Mouse (Mus musculus): ENCODE measurements around the gene Ppp1r12c. TPM values are rescaled to one million over a fixed set of nuclear protein-coding genes. Genes with fewer than 3 reads are reported as not detected.

Gene Ppp1r12c
- polyA plus RNA-seq, 1 experiment from 2014 or later = 33.6 TPM

GRCm38 (mm10) chr7:4482281-4482680, 19.2 kb downstream of the Ppp1r12c start:
- WGBS = 83% methylated on average over 12 of the region's 12 CpGs

GRCm38 (mm10) chr7:4479674-4480073, 21.8 kb downstream of the Ppp1r12c start:
- Histone ChIP-seq H3K9me3 (ENCODE audit: control insufficient read depth) (no peaks in the 10 kb centered on the region), H3K27ac (ENCODE audit: low read depth, low read length) (no peak overlapping the region), H3K27me3 (replicated peaks; ENCODE audit: control insufficient read depth, insufficient read depth, low read length) (no peaks in the 10 kb centered on the region), H3K9ac (ENCODE audit: low read depth, low read length) (no peak overlapping the region), H3K4me2 (replicated peaks; ENCODE audit: low read depth) (no peak overlapping the region), H3K36me3 (ENCODE audit: control insufficient read depth, insufficient read depth) (peaks cover 36% of the 10 kb centered on the region), H3K4me3 (ENCODE audit: low read depth, low read length) (no peak overlapping the region), H3K4me1 (replicated peaks; ENCODE audit: control insufficient read depth, insufficient read depth, low read length) (no peaks in the 10 kb centered on the region)
- 26% methylated on average over 6 of the region's 6 CpGs for WGBS
- no peak for ATAC-seq
- peak; percentile 81 for TF ChIP-seq CTCF (IDR thresholded peaks at IDR 0.05; ENCODE audit: low read depth)

More at GRCm38 (mm10) chr7:4482281-4482680, 19.2 kb downstream of the Ppp1r12c start:
- H3K9me3 ChIP-seq (ENCODE audit: control insufficient read depth) = no peaks in the 10 kb centered on the region
- no peak overlapping the region for H3K9ac ChIP-seq (ENCODE audit: low read depth, low read length)
- no peak overlapping the region for H3K4me2 ChIP-seq (replicated peaks; ENCODE audit: low read depth)
- H3K27ac ChIP-seq (ENCODE audit: low read depth, low read length) = no peak overlapping the region
- no peaks in the 10 kb centered on the region for H3K4me1 ChIP-seq (replicated peaks; ENCODE audit: control insufficient read depth, insufficient read depth, low read length)
- peaks cover 61% of the 10 kb centered on the region for H3K36me3 ChIP-seq (ENCODE audit: control insufficient read depth, insufficient read depth)
- ATAC-seq = no peak
- H3K27me3 ChIP-seq (replicated peaks; ENCODE audit: control insufficient read depth, insufficient read depth, low read length) = no peaks in the 10 kb centered on the region
- H3K4me3 ChIP-seq (ENCODE audit: low read depth, low read length) = no peak overlapping the region
- no peak for TF ChIP-seq CTCF (IDR thresholded peaks at IDR 0.05; ENCODE audit: low read depth)

GRCm38 (mm10) chr7:4478796-4479291, 22.6 kb downstream of the Ppp1r12c start:
- Histone ChIP-seq H3K27me3 (replicated peaks; ENCODE audit: control insufficient read depth, insufficient read depth, low read length) (no peaks in the 10 kb centered on the region), H3K4me2 (replicated peaks; ENCODE audit: low read depth) (peak overlapping the region; percentile 81), H3K4me1 (replicated peaks; ENCODE audit: control insufficient read depth, insufficient read depth, low read length) (no peaks in the 10 kb centered on the region), H3K36me3 (ENCODE audit: control insufficient read depth, insufficient read depth) (peaks cover 28% of the 10 kb centered on the region), H3K27ac (ENCODE audit: low read depth, low read length) (no peak overlapping the region), H3K4me3 (ENCODE audit: low read depth, low read length) (peak overlapping the region; percentile 46), H3K9ac (ENCODE audit: low read depth, low read length) (0 out of 2 replicates have a peak overlapping the region, but pooled peaks have one; percentile 31), H3K9me3 (ENCODE audit: control insufficient read depth) (no peaks in the 10 kb centered on the region)
- TF ChIP-seq CTCF (IDR thresholded peaks at IDR 0.05; ENCODE audit: low read depth) = no peak
- whole genome bisulfite sequencing = 5% methylated on average over 16 of the region's 16 CpGs
- ATAC-seq = no peak

- under 1% methylated on average over 39 of the region's 39 CpGs for WGBS
- H3K27ac ChIP-seq (ENCODE audit: low read depth, low read length) = peak overlapping the region; percentile 76
- H3K27me3 ChIP-seq (replicated peaks; ENCODE audit: control insufficient read depth, insufficient read depth, low read length) = no peaks in the 10 kb centered on the region
- no peaks in the 10 kb centered on the region for H3K9me3 ChIP-seq (ENCODE audit: control insufficient read depth)
- H3K4me2 ChIP-seq (replicated peaks; ENCODE audit: low read depth) = peak overlapping the region; percentile 81
- peak; percentile 85 for ATAC-seq
- H3K36me3 ChIP-seq (ENCODE audit: control insufficient read depth, insufficient read depth) = peaks cover 21% of the 10 kb centered on the region
- no peaks in the 10 kb centered on the region for H3K4me1 ChIP-seq (replicated peaks; ENCODE audit: control insufficient read depth, insufficient read depth, low read length)
- peak overlapping the region; percentile 46 for H3K4me3 ChIP-seq (ENCODE audit: low read depth, low read length)
- peak overlapping the region; percentile 48 for H3K9ac ChIP-seq (ENCODE audit: low read depth, low read length)
- TF ChIP-seq CTCF (IDR thresholded peaks at IDR 0.05; ENCODE audit: low read depth) = 0 out of 2 replicates have a peak, but pooled peaks have one; percentile 32
These were observed 23.3 kb downstream of the Ppp1r12c start for GRCm38 (mm10) chr7:4478021-4478795.

GRCm38 (mm10) chr7:4473940-4474339, 27.5 kb downstream of the Ppp1r12c start:
- no peak for TF ChIP-seq CTCF (IDR thresholded peaks at IDR 0.05; ENCODE audit: low read depth)
- no peak for ATAC-seq
- Histone ChIP-seq H3K27ac (ENCODE audit: low read depth, low read length) (no peak overlapping the region), H3K4me2 (replicated peaks; ENCODE audit: low read depth) (no peak overlapping the region), H3K9ac (ENCODE audit: low read depth, low read length) (no peak overlapping the region), H3K36me3 (ENCODE audit: control insufficient read depth, insufficient read depth) (no peaks in the 10 kb centered on the region), H3K4me3 (ENCODE audit: low read depth, low read length) (no peak overlapping the region), H3K9me3 (ENCODE audit: control insufficient read depth) (no peaks in the 10 kb centered on the region), H3K4me1 (replicated peaks; ENCODE audit: control insufficient read depth, insufficient read depth, low read length) (no peaks in the 10 kb centered on the region), H3K27me3 (replicated peaks; ENCODE audit: control insufficient read depth, insufficient read depth, low read length) (0 out of 2 replicates have a peak, but pooled peaks cover 7% of the 10 kb centered on the region)
- 22% methylated on average over 19 of the region's 19 CpGs for WGBS

DNA sequence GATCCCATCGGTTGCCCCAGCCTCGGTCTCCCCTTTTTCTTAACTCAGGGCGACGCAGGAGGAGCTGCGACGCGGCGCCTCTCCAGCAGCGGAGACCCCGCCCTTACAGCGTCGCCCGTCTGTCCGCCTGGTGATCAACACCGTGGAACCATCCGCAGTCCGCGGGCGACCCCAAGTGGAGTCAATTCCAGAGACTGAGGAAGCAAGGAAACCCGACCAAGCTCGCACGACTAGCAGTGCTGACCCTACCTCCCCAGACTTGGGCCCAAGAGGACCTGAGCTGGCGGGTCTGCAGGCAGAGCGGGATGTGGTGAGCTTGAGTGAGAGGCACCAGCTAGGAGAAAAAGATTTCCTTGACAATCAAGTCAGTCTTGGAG, 30.3 kb downstream of the Ppp1r12c start:
- no peaks in the 10 kb centered on the region for H3K9me3 ChIP-seq (ENCODE audit: control insufficient read depth)
- peak overlapping the region; percentile 46 for H3K4me3 ChIP-seq (ENCODE audit: low read depth, low read length)
- H3K27me3 ChIP-seq (replicated peaks; ENCODE audit: control insufficient read depth, insufficient read depth, low read length) = 0 out of 2 replicates have a peak, but pooled peaks cover 7% of the 10 kb centered on the region
- peak; percentile 92 for TF ChIP-seq CTCF (IDR thresholded peaks at IDR 0.05; ENCODE audit: low read depth)
- H3K4me1 ChIP-seq (replicated peaks; ENCODE audit: control insufficient read depth, insufficient read depth, low read length) = no peaks in the 10 kb centered on the region
- ATAC-seq = peak; percentile 69
- peak overlapping the region; percentile 18; the same call in 1 of the 2 replicates for H3K9ac ChIP-seq (ENCODE audit: low read depth, low read length)
- 4% methylated on average over 24 of the region's 24 CpGs for WGBS
- H3K27ac ChIP-seq (ENCODE audit: low read depth, low read length) = no peak overlapping the region
- peak overlapping the region; percentile 77 for H3K4me2 ChIP-seq (replicated peaks; ENCODE audit: low read depth)
- no peaks in the 10 kb centered on the region for H3K36me3 ChIP-seq (ENCODE audit: control insufficient read depth, insufficient read depth)
